Mouse (Mus musculus) thymus, adult 2 months (tissue): Measurements from ENCODE around the gene Gm45623.

Experiments used
- CTCF ChIP-seq: fragments of 200-500 bp; IDR thresholded peaks from 2 replicates; pipeline ENCODE4 v1.5.1; 2012; ENCODE audit warnings: mild to moderate bottlenecking, control low read depth, low read length, moderate library complexity, borderline replicate concordance; ENCODE audit not compliant: control insufficient read depth, poor library complexity, insufficient read depth; ENCODE audit errors: extremely low read depth
- POLR2A ChIP-seq: fragments of 200-500 bp; IDR thresholded peaks from 2 replicates; pipeline ENCODE4 v1.6.1; 2012; ENCODE audit warnings: mild to moderate bottlenecking, low read length, control low read depth, moderate library complexity; ENCODE audit not compliant: control insufficient read depth, poor library complexity, insufficient read depth; ENCODE audit errors: extremely low read depth

DNA sequence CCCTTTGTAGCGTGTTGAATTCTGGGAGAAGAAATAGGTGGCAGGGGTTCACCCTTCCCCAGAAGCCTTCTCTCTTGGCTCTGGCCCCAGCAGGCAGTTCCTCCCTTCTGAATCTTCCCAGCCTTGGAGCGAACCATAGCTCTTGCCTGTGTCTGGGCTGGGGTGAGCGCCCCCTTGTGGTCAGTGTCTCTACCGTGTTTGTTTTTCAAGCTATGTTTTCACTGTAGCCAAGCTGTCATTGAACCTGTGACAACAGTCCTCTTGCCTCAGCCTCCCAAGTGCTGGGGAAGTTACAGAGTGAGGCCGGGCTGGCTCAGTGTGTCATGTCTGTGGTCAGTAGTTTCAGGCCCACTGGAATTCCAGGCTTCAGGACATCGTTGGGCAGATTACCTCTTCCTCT, 4.9 kb upstream of the Gm45623 start:
- TF ChIP-seq POLR2A (no peak), CTCF (peak; percentile 88)
